Mouse (Mus musculus) ES-Bruce4 (cell line): ENCODE results near the gene Snrpd2.

Source experiments
- CTCF ChIP-seq: IDR thresholded peaks from one replicate; pipeline ENCODE4 v1.8.1; 2011; ENCODE audit warnings: low read depth, low read length
- EP300 ChIP-seq: IDR thresholded peaks from 2 replicates; pipeline ENCODE4 v1.6.1; 2011; ENCODE audit warnings: low read depth, low read length; ENCODE audit not compliant: insufficient read depth

DNA sequence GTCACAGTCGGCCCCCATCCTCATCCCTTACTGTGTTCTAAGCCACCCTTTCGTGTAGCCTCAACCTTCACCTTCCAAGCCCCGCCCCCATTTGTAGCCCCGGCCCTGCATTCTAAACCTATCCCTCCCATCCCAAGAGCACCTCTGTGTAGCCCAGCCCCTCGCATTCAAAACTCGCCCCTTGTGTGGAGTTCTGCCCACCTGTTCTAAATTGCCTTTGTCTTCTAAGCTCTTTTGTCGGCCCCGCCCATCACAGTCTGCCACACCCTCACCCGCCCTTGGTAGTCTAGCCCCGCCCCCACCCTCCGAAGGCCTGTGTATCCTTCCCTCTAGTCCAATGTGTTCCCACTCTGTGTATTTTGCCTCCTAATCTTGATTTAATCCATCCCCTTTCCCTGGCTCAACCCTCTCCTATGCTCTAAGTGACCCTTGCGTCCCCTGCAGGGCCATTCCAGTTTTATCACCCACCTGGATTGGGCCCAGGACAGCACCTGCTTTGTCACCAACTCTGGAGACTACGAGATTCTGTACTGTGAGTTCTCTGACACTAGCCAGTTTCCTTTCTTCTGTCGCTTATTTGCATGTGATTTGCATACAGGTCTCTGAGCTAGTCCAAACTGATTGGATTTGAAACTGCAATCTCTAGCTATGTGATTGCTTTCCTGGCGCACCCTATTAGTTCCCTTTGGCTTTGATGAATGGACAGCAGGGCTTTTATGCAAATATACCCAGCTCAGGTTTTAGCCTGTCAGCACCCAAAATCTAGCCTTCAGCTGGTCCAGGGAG lies 52.7 kb downstream of the Snrpd2 start:
- TF ChIP-seq CTCF (no peak), EP300 (no peak)
